Mouse (Mus musculus): ENCODE data around the gene Tbl3.

DNA sequence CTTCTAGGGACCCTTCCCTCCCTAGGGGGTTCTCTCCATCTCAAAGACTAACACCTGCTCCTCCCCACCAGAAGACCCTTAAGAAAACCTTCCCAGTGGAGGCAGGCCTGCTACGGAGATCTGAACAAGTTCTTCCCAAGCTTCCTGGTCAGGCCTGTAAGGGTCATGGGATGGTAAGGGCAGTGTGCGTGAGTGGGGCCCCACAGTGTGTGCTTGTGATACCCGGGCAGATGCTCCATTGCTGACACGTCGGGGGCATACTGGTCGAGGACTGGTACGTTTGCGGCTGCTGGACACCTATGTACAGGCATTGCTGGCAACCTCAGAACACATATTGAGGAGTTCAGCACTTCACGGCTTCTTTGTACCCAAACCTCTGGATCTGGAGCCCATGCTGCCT, 8.7 kb downstream of the Tbl3 start:
- TF ChIP-seq CTCF (IDR thresholded peaks at IDR 0.05) (no peak), EP300 (IDR thresholded peaks at IDR 0.05) (no peak)

Measured in lung, postnatal 0 days (tissue).